Mouse (Mus musculus) small intestine, adult 2 months (tissue): ENCODE data around the gene Ush2a. TPM values are rescaled to one million over a fixed set of nuclear protein-coding genes. Genes with fewer than 3 reads are reported as not detected.

Experiments used
- H3K27ac ChIP-seq: fragments of 200-500 bp; 2 replicates; pipeline ENCODE4 v1.5.1; 2012; ENCODE audit warnings: low read depth, low read length, control low read depth, inconsistent platforms; ENCODE audit not compliant: insufficient read depth
- H3K27me3 ChIP-seq: fragments of 200-500 bp; 2 replicates; pipeline ENCODE4 v1.6.1; 2012; ENCODE audit warnings: mild to moderate bottlenecking, moderate library complexity, low read length, inconsistent platforms; ENCODE audit not compliant: control insufficient read depth, insufficient read depth
- H3K36me3 ChIP-seq: fragments of 200-500 bp; 2 replicates; pipeline ENCODE4 v1.6.1; 2012; ENCODE audit warnings: mild to moderate bottlenecking, low read length, control low read depth, inconsistent platforms; ENCODE audit not compliant: control insufficient read depth, insufficient read depth
- H3K4me1 ChIP-seq: fragments of 200-500 bp; 2 replicates; pipeline ENCODE4 v1.6.1; 2012; ENCODE audit warnings: low read length, inconsistent platforms, mixed read lengths; ENCODE audit not compliant: control insufficient read depth, insufficient read depth, insufficient read length
- H3K4me3 ChIP-seq: fragments of 200-500 bp; 2 replicates; pipeline ENCODE4 v1.5.1; 2012; ENCODE audit warnings: low read depth, mild to moderate bottlenecking, control low read depth, inconsistent platforms, low read length, moderate library complexity
- CTCF ChIP-seq: fragments of 200-500 bp; IDR thresholded peaks from 2 replicates; pipeline ENCODE4 v1.5.1; 2012; ENCODE audit warnings: low read depth, mild to moderate bottlenecking, control low read depth, inconsistent platforms, low read length, moderate library complexity, mixed read lengths; ENCODE audit not compliant: insufficient replicate concordance, insufficient read length; ENCODE audit errors: extremely low read depth
- POLR2A ChIP-seq: fragments of 200-500 bp; IDR thresholded peaks from 2 replicates; pipeline ENCODE4 v1.6.1; 2012; ENCODE audit warnings: low read depth, mild to moderate bottlenecking, control low read depth, inconsistent platforms, low read length, moderate library complexity
- WGBS: fragments of 180-500 bp; shearing (Covaris S2); methylation state at CpG from one replicate; pipeline ENCODE4 v1.1.7; 2018; 5-methylcytosine and 5-hydroxymethylcytosine counted together
- polyA plus RNA-seq: library from polyadenylated mRNA; depleted of rRNA; stranded (reverse); fragments of >200 nt; gene quantifications from 2 replicates; pipeline ENCODE4 v1.2.3, GENCODE M21; 2012

Gene Ush2a
- polyA plus RNA-seq, 1 experiment, result not detected

- TF ChIP-seq POLR2A, result no peak
- TF ChIP-seq CTCF, result no peak
- Histone ChIP-seq H3K36me3 (no peaks in the 10 kb centered on the region), H3K4me1 (no peaks in the 10 kb centered on the region), H3K27me3 (no peaks in the 10 kb centered on the region), H3K27ac (no peak overlapping the region), H3K4me3 (no peak overlapping the region)
- 85% methylated on average over 3 of the region's 3 CpGs for WGBS
Observed at GRCm38 (mm10) chr1:188834770-188835169, 572.9 kb downstream of the Ush2a start.

- Histone ChIP-seq H3K36me3 (no peaks in the 10 kb centered on the region), H3K4me1 (no peaks in the 10 kb centered on the region), H3K27me3 (no peaks in the 10 kb centered on the region), H3K27ac (no peak overlapping the region), H3K4me3 (no peak overlapping the region)
- 81% methylated on average over 5 of the region's 5 CpGs for WGBS
- TF ChIP-seq POLR2A, result no peak
Observed at GRCm38 (mm10) chr1:188837613-188838295, 575.9 kb downstream of the Ush2a start.

GRCm38 (mm10) chr1:188847242-188847641 lies 585.4 kb downstream of the Ush2a start:
- WGBS, result 84% methylated on average over 6 of the region's 6 CpGs
- no peaks in the 10 kb centered on the region for H3K4me1 ChIP-seq
- H3K36me3 ChIP-seq, result no peaks in the 10 kb centered on the region
- no peak for TF ChIP-seq POLR2A
- no peak for TF ChIP-seq CTCF
- H3K4me3 ChIP-seq, result no peak overlapping the region
- no peak overlapping the region for H3K27ac ChIP-seq
- H3K27me3 ChIP-seq, result no peaks in the 10 kb centered on the region

DNA sequence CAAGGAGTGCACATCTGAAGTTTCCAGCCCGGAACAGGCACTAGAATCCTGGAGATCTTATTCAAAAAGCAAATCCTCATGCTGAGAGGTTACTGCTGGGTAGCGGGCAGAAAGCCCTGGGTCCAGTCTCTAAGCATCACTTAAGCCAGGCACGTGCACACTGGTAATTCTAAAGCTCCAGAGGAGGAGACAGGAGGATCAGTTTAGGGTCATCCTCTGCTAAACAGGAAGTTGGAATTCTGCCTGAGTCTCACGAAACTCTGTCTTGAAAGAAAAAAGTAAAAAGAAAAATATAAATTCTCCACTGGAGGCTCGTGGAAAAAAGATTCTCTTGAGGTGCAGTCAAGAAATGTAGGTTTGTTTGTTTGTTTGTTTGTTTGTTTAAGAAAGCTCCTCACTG lies 591.0 kb downstream of the Ush2a start:
- no peaks in the 10 kb centered on the region for H3K4me1 ChIP-seq
- no peak overlapping the region for H3K27ac ChIP-seq
- H3K4me3 ChIP-seq, result no peak overlapping the region
- no peaks in the 10 kb centered on the region for H3K27me3 ChIP-seq
- H3K36me3 ChIP-seq, result no peaks in the 10 kb centered on the region
- WGBS, result 61% methylated on average over 5 of the region's 5 CpGs
- TF ChIP-seq POLR2A (no peak), CTCF (no peak)

DNA sequence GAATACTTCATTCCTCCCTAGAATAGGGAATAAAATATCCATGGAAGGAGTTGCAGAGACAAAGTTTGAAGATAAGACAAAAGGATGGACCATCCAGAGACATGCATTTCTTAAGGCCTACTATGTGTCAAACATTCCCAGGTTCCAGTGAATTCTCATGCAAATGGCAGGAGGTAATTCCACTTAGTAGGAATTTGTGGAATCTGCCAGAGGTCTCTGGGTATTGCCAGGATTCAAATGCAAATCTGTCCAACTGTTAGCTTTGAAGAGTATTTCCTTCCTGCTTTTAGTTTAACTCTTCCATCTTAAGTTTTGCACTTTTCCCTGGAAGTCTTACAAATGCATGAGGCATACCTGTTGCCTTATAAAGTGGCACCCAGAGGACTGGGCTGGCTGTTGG lies 592.4 kb downstream of the Ush2a start:
- H3K27ac ChIP-seq, result no peak overlapping the region
- no peaks in the 10 kb centered on the region for H3K4me1 ChIP-seq
- H3K27me3 ChIP-seq, result no peaks in the 10 kb centered on the region
- no peaks in the 10 kb centered on the region for H3K36me3 ChIP-seq
- H3K4me3 ChIP-seq, result no peak overlapping the region
- TF ChIP-seq CTCF (no peak), POLR2A (no peak)

GRCm38 (mm10) chr1:188855034-188855433 lies 593.2 kb downstream of the Ush2a start:
- Histone ChIP-seq H3K27ac (no peak overlapping the region), H3K4me3 (no peak overlapping the region), H3K4me1 (no peaks in the 10 kb centered on the region), H3K36me3 (no peaks in the 10 kb centered on the region), H3K27me3 (no peaks in the 10 kb centered on the region)
- no peak for TF ChIP-seq POLR2A
- no peak for TF ChIP-seq CTCF
- WGBS, result 94% methylated on average over 2 of the region's 2 CpGs

DNA sequence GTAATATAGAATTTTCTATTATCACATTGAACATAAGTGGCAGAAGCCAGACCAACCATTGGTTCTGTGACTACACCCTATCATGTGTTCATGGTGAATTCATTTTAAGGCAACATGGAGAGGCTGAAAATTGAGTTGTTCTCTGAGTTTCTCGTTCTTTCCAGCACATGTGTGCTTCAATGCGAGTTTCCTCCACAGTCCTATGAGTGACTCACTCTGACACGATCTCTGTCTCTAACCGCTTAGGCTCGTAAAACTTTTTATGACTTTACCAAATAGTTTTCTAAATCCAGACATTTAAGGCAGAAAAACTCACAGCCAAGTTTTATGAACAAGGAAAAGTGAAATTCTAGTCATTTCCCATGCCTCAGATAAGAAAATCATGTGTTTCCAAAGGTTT lies 597.9 kb downstream of the Ush2a start:
- WGBS, result 25% methylated on average over 5 of the region's 5 CpGs

DNA sequence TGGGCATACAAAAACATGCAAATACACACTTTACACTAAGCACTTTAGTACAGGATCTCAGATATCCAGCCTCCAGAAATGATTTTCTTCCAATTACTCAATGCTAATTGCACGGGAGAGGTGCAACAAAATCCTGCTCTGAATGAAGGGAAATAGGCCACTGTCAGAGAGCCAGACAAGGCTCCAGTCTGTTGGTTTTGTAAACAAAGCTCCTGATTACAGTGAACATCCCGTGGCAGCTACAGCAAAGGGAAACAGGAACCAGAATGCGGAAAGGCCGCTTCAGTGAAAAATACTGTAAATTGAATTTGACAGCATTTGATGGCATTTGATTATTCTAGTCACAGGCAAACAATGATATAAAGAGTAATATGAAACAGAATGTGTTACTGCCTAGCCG lies 604.1 kb downstream of the Ush2a start:
- no peak for TF ChIP-seq CTCF
- no peak for TF ChIP-seq POLR2A
- Histone ChIP-seq H3K27me3 (no peaks in the 10 kb centered on the region), H3K4me1 (no peaks in the 10 kb centered on the region), H3K4me3 (no peak overlapping the region), H3K36me3 (no peaks in the 10 kb centered on the region), H3K27ac (no peak overlapping the region)
- 38% methylated on average over 5 of the region's 5 CpGs for WGBS

More for the DNA sequence above, 597.9 kb downstream of the Ush2a start:
- Histone ChIP-seq H3K4me1 (no peaks in the 10 kb centered on the region), H3K4me3 (no peak overlapping the region), H3K27me3 (no peaks in the 10 kb centered on the region), H3K36me3 (no peaks in the 10 kb centered on the region), H3K27ac (no peak overlapping the region)
- TF ChIP-seq CTCF (no peak), POLR2A (no peak)
